Mouse (Mus musculus): ENCODE measurements around the gene Itpk1. TPM values are rescaled to one million over a fixed set of nuclear protein-coding genes. Genes with fewer than 3 reads are reported as not detected.
A peak's percentile ranks its signal among the peaks of the same experiment; 100 is the strongest.

Itpk1 gene
- polyA plus RNA-seq, 1 experiment = 44.0 TPM

DNA sequence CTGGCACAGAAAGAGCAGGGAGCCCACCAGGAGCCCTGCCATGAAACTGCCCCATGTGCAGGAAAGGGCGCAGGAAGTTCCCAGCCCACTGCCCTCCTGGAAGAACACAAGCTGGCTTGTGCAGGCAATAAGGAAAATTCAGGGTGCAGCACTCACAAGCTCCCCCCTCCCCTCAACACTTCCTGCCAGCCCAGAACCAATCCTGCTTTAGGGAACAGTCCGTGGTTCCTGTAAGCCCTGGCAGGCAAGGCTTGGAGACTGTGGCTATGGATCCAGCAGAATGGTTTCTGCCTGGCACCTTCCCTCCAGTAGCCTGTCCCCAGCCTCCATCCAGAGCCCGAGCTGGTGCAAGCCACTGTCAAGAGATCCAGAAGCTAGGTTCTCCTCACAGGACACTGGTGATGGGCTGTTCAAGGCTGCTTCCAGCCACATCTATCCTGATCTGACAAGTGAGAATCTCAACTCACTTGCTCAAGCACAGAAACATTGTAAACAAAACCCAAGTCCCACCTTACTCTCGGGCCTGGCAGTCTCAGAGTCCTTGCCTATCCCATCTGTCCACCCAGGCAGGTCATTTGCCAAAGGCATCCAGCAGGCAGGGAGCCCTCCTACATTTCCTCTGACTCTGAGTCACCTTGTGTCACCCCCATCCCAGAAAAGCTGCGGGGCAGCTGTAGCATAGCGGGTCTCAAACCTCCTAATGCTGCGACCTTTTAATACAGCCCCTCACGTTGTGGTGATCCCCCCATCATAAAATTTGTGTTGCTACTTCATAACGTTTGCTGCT is 102.3 kb downstream of the Itpk1 start:
- peaks cover 10% of the 10 kb centered on the region for H3K4me1 ChIP-seq (ENCODE audit: control insufficient read depth, insufficient read depth, low read length)
- H3K9me3 ChIP-seq (replicated peaks; ENCODE audit: control insufficient read depth, insufficient read depth, low read length, poor library complexity, severe bottlenecking) = no peaks in the 10 kb centered on the region
- H3K27me3 ChIP-seq (ENCODE audit: control insufficient read depth, insufficient read depth, low read length, poor library complexity, severe bottlenecking) = no peaks in the 10 kb centered on the region
- H3K9ac ChIP-seq (ENCODE audit: low read depth, poor library complexity, severe bottlenecking) = no peak overlapping the region
- peaks cover 4% of the 10 kb centered on the region for H3K36me3 ChIP-seq (ENCODE audit: control insufficient read depth, insufficient read depth, low read length, poor library complexity, severe bottlenecking)
- H3K4me3 ChIP-seq (ENCODE audit: low read depth, low read length) = no peak overlapping the region
- no peak overlapping the region for H3K27ac ChIP-seq (ENCODE audit: insufficient read depth, low read length)
- TF ChIP-seq CTCF (IDR thresholded peaks at IDR 0.05; ENCODE audit: low read depth, low read length) (no peak), POLR2A (IDR thresholded peaks at IDR 0.05; ENCODE audit: insufficient read depth, low read length) (no peak), EP300 (IDR thresholded peaks at IDR 0.05; ENCODE audit: insufficient read depth, low read depth, low read length) (no peak)

- H3K4me1 ChIP-seq (ENCODE audit: control insufficient read depth, insufficient read depth, low read length) = peaks cover 10% of the 10 kb centered on the region
- H3K36me3 ChIP-seq (ENCODE audit: control insufficient read depth, insufficient read depth, low read length, poor library complexity, severe bottlenecking) = peaks cover 4% of the 10 kb centered on the region
- no peak overlapping the region for H3K27ac ChIP-seq (ENCODE audit: insufficient read depth, low read length)
- no peaks in the 10 kb centered on the region for H3K27me3 ChIP-seq (ENCODE audit: control insufficient read depth, insufficient read depth, low read length, poor library complexity, severe bottlenecking)
- no peak overlapping the region for H3K4me3 ChIP-seq (ENCODE audit: low read depth, low read length)
- TF ChIP-seq POLR2A (IDR thresholded peaks at IDR 0.05; ENCODE audit: insufficient read depth, low read length) (no peak), CTCF (IDR thresholded peaks at IDR 0.05; ENCODE audit: low read depth, low read length) (no peak), EP300 (IDR thresholded peaks at IDR 0.05; ENCODE audit: insufficient read depth, low read depth, low read length) (no peak)
- H3K9ac ChIP-seq (ENCODE audit: low read depth, poor library complexity, severe bottlenecking) = no peak overlapping the region
- no peaks in the 10 kb centered on the region for H3K9me3 ChIP-seq (replicated peaks; ENCODE audit: control insufficient read depth, insufficient read depth, low read length, poor library complexity, severe bottlenecking)
Measured at GRCm38 (mm10) chr12:102601847-102602246, 102.9 kb downstream of the Itpk1 start.

- TF ChIP-seq POLR2A (IDR thresholded peaks at IDR 0.05; ENCODE audit: insufficient read depth, low read length) = no peak
Measured at GRCm38 (mm10) chr12:102600345-102600744, 104.4 kb downstream of the Itpk1 start.

GRCm38 (mm10) chr12:102599801-102600200 is 104.9 kb downstream of the Itpk1 start:
- Histone ChIP-seq H3K4me3 (ENCODE audit: low read depth, low read length) (no peak overlapping the region), H3K9me3 (replicated peaks; ENCODE audit: control insufficient read depth, insufficient read depth, low read length, poor library complexity, severe bottlenecking) (no peaks in the 10 kb centered on the region), H3K27me3 (ENCODE audit: control insufficient read depth, insufficient read depth, low read length, poor library complexity, severe bottlenecking) (no peaks in the 10 kb centered on the region), H3K4me1 (ENCODE audit: control insufficient read depth, insufficient read depth, low read length) (peaks cover 10% of the 10 kb centered on the region), H3K36me3 (ENCODE audit: control insufficient read depth, insufficient read depth, low read length, poor library complexity, severe bottlenecking) (peaks cover 4% of the 10 kb centered on the region), H3K27ac (ENCODE audit: insufficient read depth, low read length) (no peak overlapping the region), H3K9ac (ENCODE audit: low read depth, poor library complexity, severe bottlenecking) (no peak overlapping the region)
- TF ChIP-seq CTCF (IDR thresholded peaks at IDR 0.05; ENCODE audit: low read depth, low read length) = no peak
- TF ChIP-seq EP300 (IDR thresholded peaks at IDR 0.05; ENCODE audit: insufficient read depth, low read depth, low read length) = no peak

More at GRCm38 (mm10) chr12:102600345-102600744, 104.4 kb downstream of the Itpk1 start:
- peaks cover 10% of the 10 kb centered on the region for H3K4me1 ChIP-seq (ENCODE audit: control insufficient read depth, insufficient read depth, low read length)
- no peaks in the 10 kb centered on the region for H3K27me3 ChIP-seq (ENCODE audit: control insufficient read depth, insufficient read depth, low read length, poor library complexity, severe bottlenecking)
- no peak overlapping the region for H3K27ac ChIP-seq (ENCODE audit: insufficient read depth, low read length)
- no peak overlapping the region for H3K9ac ChIP-seq (ENCODE audit: low read depth, poor library complexity, severe bottlenecking)
- H3K9me3 ChIP-seq (replicated peaks; ENCODE audit: control insufficient read depth, insufficient read depth, low read length, poor library complexity, severe bottlenecking) = no peaks in the 10 kb centered on the region
- no peak overlapping the region for H3K4me3 ChIP-seq (ENCODE audit: low read depth, low read length)
- peaks cover 4% of the 10 kb centered on the region for H3K36me3 ChIP-seq (ENCODE audit: control insufficient read depth, insufficient read depth, low read length, poor library complexity, severe bottlenecking)

DNA sequence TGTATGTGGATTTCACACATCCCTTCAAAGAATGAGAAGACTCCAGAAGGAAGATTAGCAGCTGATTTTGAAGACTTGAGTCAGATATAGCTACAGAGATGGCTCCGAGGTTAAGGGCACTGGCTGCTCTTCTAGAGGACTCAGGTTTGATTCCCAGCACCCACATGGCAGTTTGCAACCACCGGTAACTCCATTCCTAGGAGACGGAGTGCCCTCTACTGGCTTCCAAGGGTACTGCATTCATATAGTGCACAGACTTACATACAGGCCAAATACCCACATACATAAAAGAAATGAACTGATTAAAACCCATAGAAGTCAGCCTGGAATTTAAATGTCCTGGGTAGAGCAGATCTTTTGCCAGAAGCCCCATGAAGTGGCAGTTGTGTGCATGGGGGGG is 106.2 kb downstream of the Itpk1 start:
- no peak overlapping the region for H3K4me3 ChIP-seq (ENCODE audit: low read depth, low read length)
- TF ChIP-seq EP300 (IDR thresholded peaks at IDR 0.05; ENCODE audit: insufficient read depth, low read depth, low read length) (no peak), POLR2A (IDR thresholded peaks at IDR 0.05; ENCODE audit: insufficient read depth, low read length) (no peak), CTCF (IDR thresholded peaks at IDR 0.05; ENCODE audit: low read depth, low read length) (no peak)
- H3K27ac ChIP-seq (ENCODE audit: insufficient read depth, low read length) = no peak overlapping the region
- peaks cover 10% of the 10 kb centered on the region for H3K4me1 ChIP-seq (ENCODE audit: control insufficient read depth, insufficient read depth, low read length)
- H3K27me3 ChIP-seq (ENCODE audit: control insufficient read depth, insufficient read depth, low read length, poor library complexity, severe bottlenecking) = no peaks in the 10 kb centered on the region
- peaks cover under 1% of the 10 kb centered on the region; the same call in 1 of the 2 replicates for H3K36me3 ChIP-seq (ENCODE audit: control insufficient read depth, insufficient read depth, low read length, poor library complexity, severe bottlenecking)
- no peak overlapping the region for H3K9ac ChIP-seq (ENCODE audit: low read depth, poor library complexity, severe bottlenecking)
- H3K9me3 ChIP-seq (replicated peaks; ENCODE audit: control insufficient read depth, insufficient read depth, low read length, poor library complexity, severe bottlenecking) = no peaks in the 10 kb centered on the region

DNA sequence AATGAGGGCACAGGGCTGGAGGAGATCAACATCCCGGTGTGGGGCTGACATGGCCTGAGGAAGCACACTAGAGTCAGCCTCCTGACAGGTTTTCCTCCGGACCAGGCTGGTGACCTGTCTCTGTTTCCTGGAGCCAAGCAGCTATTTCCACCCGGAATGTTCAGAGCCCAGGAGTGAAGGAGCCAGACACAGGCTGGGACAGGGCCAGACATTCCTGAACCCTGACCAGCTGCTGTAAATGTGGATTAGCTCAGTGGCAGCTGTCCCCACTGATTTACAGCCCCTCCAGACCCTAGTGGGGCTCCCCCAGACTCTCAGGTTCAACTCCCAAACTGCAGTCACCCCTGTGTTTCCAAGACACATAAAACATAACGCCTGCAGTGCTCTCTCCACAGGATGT is 107.3 kb downstream of the Itpk1 start:
- TF ChIP-seq POLR2A (IDR thresholded peaks at IDR 0.05; ENCODE audit: insufficient read depth, low read length) (no peak), EP300 (IDR thresholded peaks at IDR 0.05; ENCODE audit: insufficient read depth, low read depth, low read length) (0 out of 2 replicates have a peak, but pooled peaks have one; percentile 3), CTCF (IDR thresholded peaks at IDR 0.05; ENCODE audit: low read depth, low read length) (no peak)
- no peaks in the 10 kb centered on the region for H3K36me3 ChIP-seq (ENCODE audit: control insufficient read depth, insufficient read depth, low read length, poor library complexity, severe bottlenecking)
- H3K9me3 ChIP-seq (replicated peaks; ENCODE audit: control insufficient read depth, insufficient read depth, low read length, poor library complexity, severe bottlenecking) = no peaks in the 10 kb centered on the region
- H3K9ac ChIP-seq (ENCODE audit: low read depth, poor library complexity, severe bottlenecking) = no peak overlapping the region
- no peak overlapping the region for H3K27ac ChIP-seq (ENCODE audit: insufficient read depth, low read length)
- H3K27me3 ChIP-seq (ENCODE audit: control insufficient read depth, insufficient read depth, low read length, poor library complexity, severe bottlenecking) = no peaks in the 10 kb centered on the region
- peaks cover 10% of the 10 kb centered on the region for H3K4me1 ChIP-seq (ENCODE audit: control insufficient read depth, insufficient read depth, low read length)
- no peak overlapping the region for H3K4me3 ChIP-seq (ENCODE audit: low read depth, low read length)
